Mouse (Mus musculus) kidney, adult 2 months (tissue): ENCODE measurements around the gene Arhgef18.

Experiments
- CTCF ChIP-seq: fragments of 200-500 bp; conservative IDR thresholded peaks from 2 replicates; pipeline ENCODE4 v1.5.1; 2011; ENCODE audit warnings: low read depth, mild to moderate bottlenecking, control low read depth, low read length, moderate library complexity, mixed read lengths; ENCODE audit not compliant: insufficient read depth, insufficient read length
- POLR2A ChIP-seq: fragments of 200-500 bp; IDR thresholded peaks from one replicate; pipeline ENCODE4 v1.6.1; 2011; ENCODE audit warnings: low read depth, low read length, control low read depth

DNA sequence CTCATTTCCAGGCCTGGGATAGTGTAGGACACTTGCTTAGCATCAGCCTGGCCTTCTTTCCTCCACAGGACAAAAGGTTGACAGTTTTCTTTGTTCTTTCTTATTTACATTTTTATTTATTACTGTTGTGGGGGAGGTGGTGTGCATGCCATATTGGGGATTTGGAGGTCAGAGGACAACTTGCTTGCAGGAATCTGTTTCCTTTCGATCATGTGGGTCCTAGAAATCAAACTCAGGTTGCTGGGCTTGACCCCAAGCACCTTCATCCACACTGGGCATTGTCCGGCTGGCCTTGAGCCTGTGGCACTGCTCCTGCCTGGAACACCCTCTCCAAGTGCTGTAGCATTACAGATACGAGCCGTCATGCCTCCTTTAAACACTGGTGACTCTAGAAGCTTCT is 24.0 kb downstream of the Arhgef18 start:
- no peak for TF ChIP-seq POLR2A
- TF ChIP-seq CTCF, result no peak
